Mouse (Mus musculus) liver, embryonic 12.5 days (tissue): ENCODE data around the gene Myo1d. TPM values are rescaled to one million over a fixed set of nuclear protein-coding genes. Genes with fewer than 3 reads are reported as not detected.
A peak's percentile ranks its signal among the peaks of the same experiment; 100 is the strongest.

Experiments
- ATAC-seq: fragments of 200-750 bp; cut with Nextera tagmentation; 2 replicates; pipeline ENCODE4 v1.8.0; 2017; ENCODE audit warnings: moderate number of reproducible peaks, mild to moderate bottlenecking, moderate library complexity
- H3K27ac ChIP-seq: fragments of 300-500 bp; sonication (generic); 2 replicates; pipeline ENCODE4 v1.5.1; 2016; ENCODE audit warnings: mild to moderate bottlenecking
- H3K27me3 ChIP-seq: fragments of 300-500 bp; sonication (generic); replicated peaks from 2 replicates; pipeline ENCODE4 v1.6.1; 2016; ENCODE audit warnings: mild to moderate bottlenecking, moderate library complexity
- H3K36me3 ChIP-seq: fragments of 300-500 bp; sonication (generic); 2 replicates; pipeline ENCODE4 v1.6.1; 2016; ENCODE audit warnings: mild to moderate bottlenecking, moderate library complexity
- H3K4me1 ChIP-seq: fragments of 300-500 bp; sonication (generic); 2 replicates; pipeline ENCODE4 v1.6.1; 2016
- H3K4me2 ChIP-seq: fragments of 300-500 bp; sonication (generic); 2 replicates; pipeline ENCODE4 v1.6.1; 2016; ENCODE audit warnings: mild to moderate bottlenecking, moderate library complexity
- H3K4me3 ChIP-seq: fragments of 300-500 bp; sonication (generic); 2 replicates; pipeline ENCODE4 v1.5.1; 2016; ENCODE audit warnings: mild to moderate bottlenecking, moderate library complexity
- H3K9ac ChIP-seq: fragments of 300-500 bp; sonication (generic); 2 replicates; pipeline ENCODE4 v1.6.1; 2016; ENCODE audit warnings: mild to moderate bottlenecking, moderate library complexity
- H3K9me3 ChIP-seq: fragments of 300-500 bp; sonication (generic); replicated peaks from 2 replicates; pipeline ENCODE4 v1.6.1; 2016; ENCODE audit warnings: mild to moderate bottlenecking, moderate library complexity
- WGBS: fragments of 180-500 bp; shearing (Covaris S2); methylation state at CpG from one replicate; pipeline ENCODE4 v1.1.7; 2016; ENCODE audit not compliant: insufficient replicate concordance; 5-methylcytosine and 5-hydroxymethylcytosine counted together
- polyA plus RNA-seq: library from polyadenylated mRNA; unstranded; fragments of >200 nt; fragmentation: Nextera tagmentation; extraction: Ambion mirVana; gene quantifications from 2 replicates; pipeline ENCODE4 v1.2.1, GENCODE M21; 2016

Myo1d gene
- polyA plus RNA-seq, 1 experiment from 2014 or later: 6.5 TPM

- Histone ChIP-seq H3K9me3 (0 out of 2 replicates have a peak, but pooled peaks cover 3% of the 10 kb centered on the region), H3K27me3 (peaks cover 17% of the 10 kb centered on the region; the same call in 1 of the 2 replicates), H3K9ac (no peak overlapping the region), H3K4me2 (no peak overlapping the region), H3K27ac (no peak overlapping the region), H3K36me3 (no peaks in the 10 kb centered on the region), H3K4me3 (no peak overlapping the region), H3K4me1 (no peaks in the 10 kb centered on the region)
- no peak for ATAC-seq
- 42% methylated on average over 3 of the region's 3 CpGs for WGBS
Measured at GRCm38 (mm10) chr11:80802706-80803105, 22.9 kb upstream of the Myo1d start.

- Histone ChIP-seq H3K4me3 (no peak overlapping the region), H3K36me3 (no peaks in the 10 kb centered on the region), H3K4me2 (no peak overlapping the region), H3K9ac (no peak overlapping the region), H3K4me1 (no peaks in the 10 kb centered on the region), H3K27ac (no peak overlapping the region), H3K27me3 (peaks cover 12% of the 10 kb centered on the region; the same call in 1 of the 2 replicates), H3K9me3 (0 out of 2 replicates have a peak, but pooled peaks cover under 1% of the 10 kb centered on the region)
- ATAC-seq: no peak
- WGBS: 35% methylated on average over 3 of the region's 3 CpGs
Measured at GRCm38 (mm10) chr11:80799979-80800378, 20.2 kb upstream of the Myo1d start.

GRCm38 (mm10) chr11:80795431-80795830 is 15.6 kb upstream of the Myo1d start:
- no peak overlapping the region for H3K27ac ChIP-seq
- H3K9ac ChIP-seq: no peak overlapping the region
- no peaks in the 10 kb centered on the region for H3K36me3 ChIP-seq
- ATAC-seq: no peak
- H3K4me3 ChIP-seq: no peak overlapping the region
- H3K4me1 ChIP-seq: peaks cover 25% of the 10 kb centered on the region
- peaks cover 6% of the 10 kb centered on the region; the same call in 1 of the 2 replicates for H3K27me3 ChIP-seq
- WGBS: 67% methylated on average over 8 of the region's 8 CpGs
- H3K9me3 ChIP-seq: no peaks in the 10 kb centered on the region
- no peak overlapping the region for H3K4me2 ChIP-seq

- no peaks in the 10 kb centered on the region for H3K9me3 ChIP-seq
- peaks cover 3% of the 10 kb centered on the region; the same call in 1 of the 2 replicates for H3K27me3 ChIP-seq
- H3K27ac ChIP-seq: no peak overlapping the region
- H3K9ac ChIP-seq: no peak overlapping the region
- WGBS: 44% methylated on average over 4 of the region's 4 CpGs
- H3K4me3 ChIP-seq: no peak overlapping the region
- H3K36me3 ChIP-seq: no peaks in the 10 kb centered on the region
- peak; percentile 58; the same call in 1 of the 2 replicates for ATAC-seq
- no peak overlapping the region for H3K4me2 ChIP-seq
- peaks cover 36% of the 10 kb centered on the region for H3K4me1 ChIP-seq
Measured at GRCm38 (mm10) chr11:80794290-80794689, 14.5 kb upstream of the Myo1d start.

- no peak overlapping the region for H3K4me2 ChIP-seq
- WGBS: 84% methylated on average over 4 of the region's 4 CpGs
- no peaks in the 10 kb centered on the region for H3K36me3 ChIP-seq
- no peak overlapping the region for H3K27ac ChIP-seq
- H3K27me3 ChIP-seq: no peaks in the 10 kb centered on the region
- H3K4me1 ChIP-seq: peaks cover 39% of the 10 kb centered on the region
- H3K9me3 ChIP-seq: no peaks in the 10 kb centered on the region
- no peak for ATAC-seq
- no peak overlapping the region for H3K4me3 ChIP-seq
- H3K9ac ChIP-seq: no peak overlapping the region
Measured at GRCm38 (mm10) chr11:80793386-80793785, 13.6 kb upstream of the Myo1d start.

- Histone ChIP-seq H3K4me2 (no peak overlapping the region), H3K36me3 (no peaks in the 10 kb centered on the region), H3K4me3 (no peak overlapping the region), H3K9me3 (no peaks in the 10 kb centered on the region), H3K27ac (no peak overlapping the region), H3K27me3 (no peaks in the 10 kb centered on the region), H3K9ac (no peak overlapping the region), H3K4me1 (peaks cover 39% of the 10 kb centered on the region)
- ATAC-seq: no peak
- 40% methylated on average over 3 of the region's 3 CpGs for WGBS
Measured at GRCm38 (mm10) chr11:80791677-80792432, 12.0 kb upstream of the Myo1d start.

GRCm38 (mm10) chr11:80790413-80790812 is 10.6 kb upstream of the Myo1d start:
- no peaks in the 10 kb centered on the region for H3K27me3 ChIP-seq
- H3K9ac ChIP-seq: 0 out of 2 replicates have a peak overlapping the region, but pooled peaks have one; percentile 3
- WGBS: 54% methylated on average over 3 of the region's 3 CpGs
- ATAC-seq: peak; percentile 75
- H3K9me3 ChIP-seq: no peaks in the 10 kb centered on the region
- H3K4me2 ChIP-seq: no peak overlapping the region
- H3K27ac ChIP-seq: no peak overlapping the region
- H3K36me3 ChIP-seq: no peaks in the 10 kb centered on the region
- H3K4me3 ChIP-seq: no peak overlapping the region
- H3K4me1 ChIP-seq: peaks cover 49% of the 10 kb centered on the region

GRCm38 (mm10) chr11:80789647-80790240 is 9.9 kb upstream of the Myo1d start:
- no peak overlapping the region for H3K27ac ChIP-seq
- H3K9me3 ChIP-seq: no peaks in the 10 kb centered on the region
- no peaks in the 10 kb centered on the region for H3K36me3 ChIP-seq
- H3K9ac ChIP-seq: no peak overlapping the region
- no peak for ATAC-seq
- H3K4me1 ChIP-seq: peaks cover 56% of the 10 kb centered on the region
- H3K4me2 ChIP-seq: no peak overlapping the region
- no peak overlapping the region for H3K4me3 ChIP-seq
- WGBS: 56% methylated on average over 7 of the region's 7 CpGs
- no peaks in the 10 kb centered on the region for H3K27me3 ChIP-seq

GRCm38 (mm10) chr11:80785672-80786071 is 5.8 kb upstream of the Myo1d start:
- Histone ChIP-seq H3K36me3 (no peaks in the 10 kb centered on the region), H3K27ac (peak overlapping the region; percentile 99), H3K4me1 (peaks cover 57% of the 10 kb centered on the region), H3K4me3 (no peak overlapping the region), H3K27me3 (no peaks in the 10 kb centered on the region), H3K9ac (no peak overlapping the region), H3K9me3 (no peaks in the 10 kb centered on the region), H3K4me2 (no peak overlapping the region)
- no peak for ATAC-seq
- WGBS: 40% methylated on average over 5 of the region's 5 CpGs

GRCm38 (mm10) chr11:80784294-80784743 is 4.5 kb upstream of the Myo1d start:
- peak overlapping the region; percentile 62 for H3K9ac ChIP-seq

GRCm38 (mm10) chr11:80783460-80783859 is 3.6 kb upstream of the Myo1d start:
- peaks cover 53% of the 10 kb centered on the region for H3K4me1 ChIP-seq
- H3K36me3 ChIP-seq: no peaks in the 10 kb centered on the region
- no peaks in the 10 kb centered on the region for H3K9me3 ChIP-seq

More at GRCm38 (mm10) chr11:80784294-80784743, 4.5 kb upstream of the Myo1d start:
- Histone ChIP-seq H3K4me2 (peak overlapping the region; percentile 64), H3K4me1 (peaks cover 51% of the 10 kb centered on the region), H3K4me3 (peak overlapping the region; percentile 15), H3K36me3 (no peaks in the 10 kb centered on the region), H3K27ac (peak overlapping the region; percentile 99), H3K27me3 (no peaks in the 10 kb centered on the region), H3K9me3 (no peaks in the 10 kb centered on the region)
- ATAC-seq: peak; percentile 75
- 5% methylated on average over 3 of the region's 3 CpGs for WGBS

GRCm38 (mm10) chr11:80781535-80781934 is 1.7 kb upstream of the Myo1d start:
- Histone ChIP-seq H3K9me3 (no peaks in the 10 kb centered on the region), H3K9ac (no peak overlapping the region), H3K4me3 (no peak overlapping the region), H3K27ac (peak overlapping the region; percentile 18; the same call in 1 of the 2 replicates), H3K27me3 (peaks cover 5% of the 10 kb centered on the region; the same call in 1 of the 2 replicates), H3K36me3 (no peaks in the 10 kb centered on the region), H3K4me1 (peaks cover 58% of the 10 kb centered on the region), H3K4me2 (no peak overlapping the region)
- ATAC-seq: no peak
- 88% methylated on average over 2 of the region's 2 CpGs for WGBS

More at GRCm38 (mm10) chr11:80783460-80783859, 3.6 kb upstream of the Myo1d start:
- peak; percentile 13; the same call in 1 of the 2 replicates for ATAC-seq
- H3K4me3 ChIP-seq: 0 out of 2 replicates have a peak overlapping the region, but pooled peaks have one; percentile 11
- 15% methylated on average over 7 of the region's 7 CpGs for WGBS
- peak overlapping the region; percentile 62 for H3K9ac ChIP-seq
- peak overlapping the region; percentile 64 for H3K4me2 ChIP-seq
- H3K27ac ChIP-seq: peak overlapping the region; percentile 99
- H3K27me3 ChIP-seq: no peaks in the 10 kb centered on the region
